Mouse (Mus musculus): ENCODE measurements around the gene Svs4.
A peak's percentile ranks its signal among the peaks of the same experiment; 100 is the strongest.
"Not testable (repeated sequence)": the region's sequence is repeated elsewhere in the genome, so short reads cannot be mapped to it uniquely, and the experiment has no call there.

The Svs4 gene

DNA sequence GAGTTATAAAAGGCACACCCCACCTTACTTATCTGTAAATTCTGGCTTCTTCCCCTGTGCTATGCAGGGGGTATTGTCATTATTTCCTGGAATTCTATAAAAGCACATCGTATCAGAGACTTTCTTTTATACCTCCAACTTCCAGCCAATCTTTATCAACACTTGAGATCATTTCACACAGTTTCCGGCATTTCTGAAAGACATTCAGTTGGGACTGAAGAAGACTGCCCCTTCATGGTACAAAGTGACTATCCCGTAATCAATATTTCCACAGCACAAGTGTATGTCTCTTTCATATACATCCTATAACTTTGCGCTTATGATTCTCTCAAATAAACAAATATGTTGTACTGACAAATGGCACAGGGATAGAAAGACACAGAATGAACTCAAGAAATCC is at the start of gene Svs4:
Gene Svs4 (minus strand): TSS at position 101 of the 400 bp plus-strand sequence.
- DNase-seq: no peak

DNA sequence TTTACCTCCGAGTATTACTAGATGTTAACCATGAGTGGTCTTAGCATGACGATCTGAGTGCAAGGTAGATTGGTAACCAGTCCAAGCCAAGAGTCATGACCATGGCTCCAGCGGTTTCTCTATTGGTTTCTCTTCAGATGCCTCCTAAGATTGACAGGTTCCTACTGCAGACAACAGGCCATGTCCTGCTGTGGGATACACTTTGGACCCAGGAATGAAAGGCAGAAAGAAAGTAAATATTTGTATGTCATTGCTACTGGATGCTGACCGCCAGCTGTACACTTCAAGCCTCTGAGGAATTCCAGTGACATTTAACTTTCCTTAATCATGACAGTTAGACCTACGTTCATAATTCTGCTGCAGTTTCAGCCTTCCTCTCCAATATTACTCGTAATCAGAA is 42.7 kb upstream of the Svs4 start:
- no peak for DNase-seq

DNA sequence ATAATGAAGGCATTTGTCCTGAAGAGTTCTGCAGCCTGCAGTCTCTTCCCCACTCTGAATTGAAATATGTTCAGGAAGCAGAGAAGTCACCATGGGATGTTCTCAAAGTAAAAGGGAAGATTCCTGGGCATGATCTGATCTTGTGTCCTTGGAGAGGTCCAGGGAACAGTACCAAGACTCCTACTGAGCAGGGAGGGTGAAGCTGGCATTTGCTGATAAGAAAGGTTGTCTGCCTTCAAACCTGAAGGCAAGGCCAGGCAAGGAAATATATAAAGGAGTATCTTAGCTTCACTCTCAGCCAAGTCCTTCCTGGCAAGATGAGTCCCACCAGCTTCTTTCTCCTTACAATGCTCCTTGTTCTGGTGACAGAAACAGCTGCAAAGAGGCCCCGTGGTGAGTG is 38.2 kb upstream of the Svs4 start, which contains the start of gene Svs6:
Gene Svs6 (plus strand): TSS at position 301 of the 400 bp plus-strand sequence.
- not testable (repeated sequence) for DNase-seq

DNA sequence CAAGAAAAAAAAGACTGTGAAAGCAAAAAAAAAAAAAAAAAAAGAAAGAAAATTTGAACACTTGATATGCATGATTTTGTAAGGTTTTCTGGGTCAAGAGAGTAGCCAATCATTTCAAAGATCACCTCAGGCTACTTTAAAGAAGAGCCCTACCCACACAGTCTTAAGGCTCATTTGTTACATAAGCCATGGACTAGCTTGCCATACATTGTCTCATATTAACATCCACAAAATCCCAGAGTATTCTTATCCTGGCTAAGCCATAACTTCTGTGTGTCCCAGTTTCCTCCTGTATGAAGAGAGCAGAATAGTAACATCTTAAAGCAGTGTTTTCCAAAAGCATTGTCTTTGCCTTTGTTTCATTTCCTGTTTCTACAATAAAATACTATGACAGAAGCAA is 37.2 kb upstream of the Svs4 start:
- not testable (repeated sequence) for DNase-seq

DNA sequence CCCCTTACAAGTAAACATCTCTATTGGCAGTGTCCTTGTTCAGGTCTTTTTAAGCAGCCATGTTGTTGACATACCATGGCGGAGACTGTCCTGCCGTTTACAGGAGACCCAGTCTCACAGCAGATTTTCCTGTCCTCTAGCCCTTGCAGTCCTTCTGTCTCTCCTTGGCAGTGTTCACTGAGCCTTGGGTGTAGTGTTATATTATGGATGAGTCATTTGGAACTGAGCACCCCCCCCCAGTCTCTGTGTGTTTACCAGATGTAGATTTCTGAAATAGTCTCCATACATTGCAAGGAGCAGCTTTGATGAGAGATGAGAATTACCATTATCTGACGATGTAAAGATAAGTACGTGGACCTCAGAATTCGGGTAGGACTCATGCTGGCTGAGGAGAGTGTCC is 34.3 kb upstream of the Svs4 start:
- no peak for DNase-seq

DNA sequence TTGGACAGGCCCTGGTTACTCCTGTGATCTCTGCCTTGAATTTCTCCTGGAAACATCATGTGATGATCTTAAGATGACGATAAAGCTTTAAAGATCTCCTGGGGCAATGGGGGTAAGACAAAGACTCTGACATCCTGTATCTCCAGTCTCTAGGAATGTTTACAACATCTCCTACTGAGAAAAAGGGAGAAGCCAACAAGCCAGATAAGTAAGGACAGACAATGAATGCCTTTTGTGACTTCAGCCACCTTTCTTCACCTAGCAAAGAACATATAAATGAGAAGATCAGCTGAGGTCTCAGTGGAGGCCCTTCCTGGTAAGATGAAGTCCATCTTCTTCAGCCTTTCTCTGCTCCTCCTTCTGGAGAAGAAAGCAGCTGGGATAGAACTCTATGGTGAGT is 10.7 kb upstream of the Svs4 start, which contains the start of gene Svs3a:
Gene Svs3a (plus strand): TSS at position 301 of the 400 bp plus-strand sequence.
- not testable (repeated sequence) for DNase-seq

DNA sequence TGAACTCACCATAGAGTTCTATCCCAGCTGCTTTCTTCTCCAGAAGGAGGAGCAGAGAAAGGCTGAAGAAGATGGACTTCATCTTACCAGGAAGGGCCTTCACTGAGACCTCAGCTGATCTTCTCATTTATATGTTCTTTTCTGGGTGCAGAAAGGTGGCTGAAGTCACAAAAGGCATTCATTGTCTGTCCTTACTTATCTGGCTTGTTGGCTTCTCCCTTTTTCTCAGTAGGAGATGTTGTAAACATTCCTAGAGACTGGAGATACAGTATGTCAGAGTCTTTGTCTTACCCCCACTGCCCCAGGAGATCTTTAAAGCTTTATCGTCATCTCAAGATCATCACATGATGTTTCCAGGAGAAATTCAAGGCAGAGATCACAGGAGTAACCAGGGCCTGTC is 21.7 kb downstream of the Svs4 start, which contains the start of gene Svs3b:
Gene Svs3b (minus strand): TSS at position 101 of the 400 bp plus-strand sequence.
- not testable (repeated sequence) for DNase-seq

DNA sequence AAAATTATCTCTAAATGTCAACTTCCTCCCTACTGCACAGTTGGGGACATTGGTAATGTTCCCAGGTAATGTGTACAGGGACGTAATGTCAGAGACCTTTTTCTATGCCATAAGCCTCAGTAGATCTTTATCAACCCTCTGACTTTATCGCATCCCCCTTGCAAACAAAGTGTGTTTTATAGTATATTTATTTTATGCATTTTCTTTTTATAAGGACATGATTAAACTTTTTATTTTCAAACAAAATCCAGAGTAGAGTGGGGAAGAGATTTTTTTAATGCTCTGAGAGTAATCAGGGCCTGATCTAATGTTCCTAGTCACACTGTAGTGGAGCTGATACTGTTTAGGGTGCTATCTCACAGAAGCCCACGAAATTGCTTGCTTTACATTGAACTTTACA is 39.9 kb downstream of the Svs4 start, which contains the start of gene Svs2:
Gene Svs2 (minus strand): TSS at position 101 of the 400 bp plus-strand sequence.
- no peak for DNase-seq

DNA sequence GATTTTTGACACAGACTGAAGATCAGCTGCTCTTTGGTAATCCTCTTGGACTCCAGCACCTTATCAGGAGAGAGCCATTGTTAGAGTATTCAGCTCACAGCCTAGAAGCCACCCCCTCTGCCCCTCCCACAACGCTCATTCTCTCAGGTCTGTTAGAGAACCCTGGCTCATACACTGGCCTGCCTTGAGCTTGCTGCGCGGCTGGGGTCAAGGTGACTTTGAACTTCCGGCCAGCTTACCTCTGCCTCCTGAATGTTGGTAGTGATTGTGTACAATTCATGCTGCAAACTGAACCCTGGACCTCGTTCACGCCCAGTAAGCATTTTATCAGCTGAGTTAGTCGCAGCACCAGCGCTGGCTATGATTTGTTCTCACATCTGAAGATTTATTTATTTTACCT is 45.6 kb downstream of the Svs4 start:
- DNase-seq: no peak

DNA sequence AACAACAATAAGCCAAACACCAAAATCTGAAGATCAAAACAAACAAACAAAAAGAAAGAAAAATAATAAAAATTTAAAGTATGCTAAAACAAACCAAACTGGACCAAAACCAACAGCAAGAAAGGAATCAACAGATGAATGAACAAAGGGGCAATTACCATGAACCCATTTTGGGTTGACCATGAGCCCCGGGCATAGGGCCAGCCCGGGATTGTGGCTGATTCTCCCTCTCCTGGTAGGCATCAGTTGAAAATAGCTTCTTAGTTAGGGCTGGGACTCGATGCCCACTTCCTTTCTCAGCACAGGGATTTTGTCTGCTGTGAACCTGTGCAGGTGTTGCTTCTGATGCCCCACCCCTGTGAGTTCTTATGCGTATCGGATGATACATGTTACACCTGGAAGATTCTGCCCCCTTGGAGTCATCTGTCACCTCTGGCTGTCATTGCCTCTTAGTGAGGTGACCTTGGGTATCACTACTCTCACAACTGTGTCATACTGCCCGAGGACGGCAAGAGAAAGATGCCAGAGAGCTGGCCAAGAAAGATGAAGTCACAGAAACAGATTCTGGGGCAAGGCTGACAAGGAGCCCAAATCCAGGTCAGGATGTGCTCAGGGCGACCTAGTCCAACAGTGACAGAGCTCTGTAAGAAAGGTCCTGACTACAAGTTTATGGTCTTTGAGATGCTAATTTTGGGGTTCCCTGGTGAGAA is 49.7 kb downstream of the Svs4 start:
- DNase-seq: peak in 1 of 2 experiments; percentile 10

Data from cerebellum, adult 18-20 months (tissue).